Mouse (Mus musculus): Measurements from ENCODE around the gene Mgat4d.

- no peak for TF ChIP-seq CTCF (IDR thresholded peaks at IDR 0.05; ENCODE audit: borderline replicate concordance, insufficient read depth, low read length)
- TF ChIP-seq POLR2A (IDR thresholded peaks at IDR 0.05; ENCODE audit: low read depth, low read length) = no peak
Observed at GRCm38 (mm10) chr8:83425202-83425601, 76.9 kb downstream of the Mgat4d start.
